Mouse (Mus musculus) frontal cortex, postnatal 36 days (tissue): ENCODE data around the gene Rora.

ENCODE experiments used
- DNase-seq, 2 experiments: peaks; one replicate each; pipeline ENCODE4 v3.0.0; 2022; ENCODE audit warnings: low spot score in 2 of 2

Gene Rora

DNA sequence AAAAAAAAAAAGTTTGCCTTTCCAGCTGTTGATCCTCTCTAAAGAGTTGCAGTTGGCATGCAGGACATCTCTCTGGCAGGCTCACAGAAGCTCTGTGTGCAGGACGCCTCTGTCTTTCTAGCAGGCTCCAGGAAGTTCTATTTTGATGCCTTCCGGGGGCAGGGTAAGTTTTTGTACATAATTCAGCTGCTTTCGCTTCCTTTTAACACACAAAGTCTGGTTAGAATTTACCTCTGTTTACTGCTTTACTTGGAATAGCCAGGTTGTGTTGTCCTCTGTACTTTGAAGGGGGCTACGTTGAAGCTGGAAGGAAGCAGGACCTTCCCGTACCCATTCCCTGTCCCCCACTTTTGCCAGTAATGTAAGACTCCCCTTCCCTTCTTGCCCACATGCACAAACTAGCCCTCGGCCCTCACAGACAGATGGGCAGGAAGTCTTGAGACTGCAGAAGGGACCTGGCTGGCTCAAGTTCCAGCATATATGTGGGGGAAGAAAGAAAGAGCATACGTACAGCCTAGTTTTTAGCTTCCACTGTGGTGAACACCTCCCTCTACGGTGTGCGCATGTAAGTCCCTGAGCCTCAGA lies 231.0 kb downstream of the Rora start:
- peak; percentile 56 to 57 for DNase-seq

DNA sequence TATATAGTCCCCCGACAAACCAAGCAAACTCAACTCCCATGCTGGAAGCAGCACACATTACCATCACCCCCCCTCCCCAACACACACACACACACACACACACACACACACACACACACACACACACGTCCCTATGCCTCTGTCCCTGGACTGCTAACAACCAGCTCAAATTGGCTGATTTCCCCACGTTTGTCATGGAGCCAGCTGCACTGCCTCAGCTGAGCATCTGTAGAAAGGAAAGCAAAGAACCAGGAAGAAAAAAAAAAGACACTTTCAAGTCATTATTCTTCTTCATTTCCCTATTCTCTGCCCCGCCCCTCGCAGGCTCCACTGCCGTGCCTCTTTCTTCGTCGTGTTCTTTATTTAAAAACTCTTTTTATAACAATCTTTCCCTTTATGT lies 235.1 kb downstream of the Rora start:
- DNase-seq = no peak

DNA sequence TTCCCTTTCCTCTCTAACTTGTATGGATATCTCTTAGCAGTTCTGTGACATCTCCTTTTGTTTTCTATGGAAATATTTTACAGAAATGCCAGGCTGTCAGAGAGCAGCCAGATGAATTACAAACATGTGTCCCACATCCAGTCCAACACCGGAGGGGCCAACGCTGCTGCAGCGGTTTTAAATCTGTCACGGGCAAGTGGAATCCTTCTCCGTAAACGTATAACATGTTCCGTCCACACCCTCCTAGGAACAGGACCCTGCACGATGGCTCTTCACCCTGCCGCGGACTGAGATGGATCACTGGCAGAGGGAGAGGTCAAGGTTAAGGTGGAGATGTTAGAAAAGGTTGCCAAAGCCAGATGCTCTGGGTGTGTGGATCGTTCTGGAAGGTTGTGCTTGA lies 237.8 kb downstream of the Rora start:
- DNase-seq = no peak

DNA sequence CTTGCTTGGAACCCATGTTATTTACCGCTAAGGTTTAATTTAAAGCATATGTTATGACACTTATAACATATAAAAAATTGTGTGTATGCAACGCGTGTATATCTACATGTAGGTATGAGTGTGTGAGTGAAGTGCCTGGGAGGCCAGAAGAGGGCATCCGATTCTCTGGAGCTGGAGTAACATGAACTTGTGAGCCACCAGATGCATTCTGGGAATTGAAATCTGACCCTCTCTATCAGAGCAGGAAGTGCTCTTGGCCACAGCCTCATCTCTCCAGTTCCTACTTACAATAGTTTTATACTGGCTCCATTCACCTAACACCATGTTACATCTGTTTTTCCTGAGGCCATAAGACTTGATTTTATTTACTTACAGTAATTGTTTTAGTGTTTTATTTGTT lies 238.8 kb downstream of the Rora start:
- no peak for DNase-seq

DNA sequence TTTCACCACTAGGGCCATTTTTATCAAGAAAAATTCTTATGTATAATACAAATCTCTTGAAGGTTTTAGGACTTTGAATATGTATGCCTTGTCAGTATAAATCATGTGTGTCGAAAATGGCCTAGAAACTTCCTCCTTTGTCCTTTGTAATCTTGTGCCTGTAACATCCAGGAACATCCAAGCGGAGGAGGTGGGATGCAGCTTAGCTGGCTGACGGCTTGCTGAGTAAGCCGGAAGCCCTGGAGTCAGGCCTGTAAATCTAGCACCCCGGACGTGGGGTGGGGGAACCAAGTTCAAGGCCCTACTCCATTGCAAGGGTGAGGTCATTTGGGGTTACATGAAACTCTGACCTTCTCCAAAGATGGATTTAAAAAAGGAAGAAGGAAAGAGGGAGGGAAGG lies 239.3 kb downstream of the Rora start:
- no peak for DNase-seq

DNA sequence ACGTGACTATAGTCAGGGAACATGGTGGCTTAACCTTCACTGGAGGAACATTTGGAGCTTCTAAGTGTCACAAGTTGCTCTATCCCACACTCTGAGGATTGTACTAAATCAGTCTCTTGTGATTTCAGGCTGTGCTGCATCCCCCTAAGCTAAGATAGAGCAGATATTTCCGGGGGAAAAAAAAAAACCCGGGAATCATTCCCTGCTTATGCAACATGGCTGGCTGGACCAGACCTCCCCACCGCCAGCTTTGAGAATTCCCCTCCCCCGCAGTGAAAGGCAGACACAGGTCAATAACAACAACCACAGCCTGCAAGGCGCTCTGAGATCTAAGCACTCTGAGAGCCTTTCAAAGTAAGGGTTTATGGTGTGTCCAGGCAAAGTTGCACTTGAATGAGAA lies 244.7 kb downstream of the Rora start:
- DNase-seq = no peak

DNA sequence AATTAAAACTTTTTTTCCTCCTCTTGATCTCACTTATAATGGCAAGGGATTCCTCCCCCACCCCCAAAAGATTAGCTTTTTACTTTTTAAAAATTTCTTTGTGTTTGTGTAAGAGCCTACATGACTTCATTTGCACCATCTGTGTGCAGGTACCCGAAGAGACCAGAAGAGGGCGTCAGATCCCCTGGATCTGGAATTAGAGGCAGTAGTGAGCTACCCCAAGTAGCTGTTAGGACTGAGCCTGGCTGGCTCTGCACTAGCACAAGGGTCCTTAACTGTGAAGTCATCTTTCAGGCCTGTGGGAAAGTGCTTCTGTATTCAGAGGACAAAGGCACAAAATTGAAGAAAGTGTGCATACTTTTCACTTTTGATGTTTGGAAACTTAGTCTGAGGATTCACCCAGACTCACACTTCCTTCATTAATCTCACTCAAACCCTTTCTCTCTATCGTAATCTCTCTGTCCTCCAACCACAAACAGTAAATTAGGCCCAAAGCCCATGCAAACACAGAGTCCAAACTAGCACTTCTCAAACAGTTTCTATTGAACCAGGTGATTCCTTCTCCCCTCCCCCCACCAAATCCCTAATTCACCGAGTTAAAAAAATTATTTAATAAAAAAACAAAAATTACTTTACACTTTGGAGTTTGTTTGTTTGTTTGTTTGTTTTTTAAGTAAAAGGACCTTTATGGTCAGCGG lies 246.1 kb downstream of the Rora start:
- DNase-seq = no peak

DNA sequence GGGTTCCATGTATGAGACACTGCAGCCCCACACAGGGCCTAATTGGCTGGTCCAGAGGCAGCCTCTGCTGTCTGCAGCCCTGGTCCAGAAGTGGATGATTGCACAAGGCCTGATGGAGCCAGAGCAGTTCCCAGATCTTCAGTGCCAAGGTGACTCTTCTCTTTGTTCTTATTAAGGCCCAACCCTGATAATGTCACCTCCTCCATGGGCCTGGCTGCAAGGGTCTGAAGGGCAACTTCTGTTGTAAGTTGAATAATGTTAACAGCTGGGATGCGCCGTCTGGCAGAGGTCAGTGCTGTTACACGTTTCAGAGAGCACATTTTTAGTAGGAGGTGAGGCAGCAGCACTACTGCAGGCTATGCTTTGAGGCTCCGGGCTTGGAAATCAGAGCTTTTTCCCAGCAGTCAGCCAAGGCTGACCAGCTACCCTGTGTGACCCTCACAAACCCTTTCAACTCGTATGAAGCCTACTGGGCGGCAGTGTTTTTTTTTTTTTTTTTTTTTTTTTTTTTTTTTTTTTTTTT lies 252.8 kb downstream of the Rora start:
- no peak for DNase-seq

DNA sequence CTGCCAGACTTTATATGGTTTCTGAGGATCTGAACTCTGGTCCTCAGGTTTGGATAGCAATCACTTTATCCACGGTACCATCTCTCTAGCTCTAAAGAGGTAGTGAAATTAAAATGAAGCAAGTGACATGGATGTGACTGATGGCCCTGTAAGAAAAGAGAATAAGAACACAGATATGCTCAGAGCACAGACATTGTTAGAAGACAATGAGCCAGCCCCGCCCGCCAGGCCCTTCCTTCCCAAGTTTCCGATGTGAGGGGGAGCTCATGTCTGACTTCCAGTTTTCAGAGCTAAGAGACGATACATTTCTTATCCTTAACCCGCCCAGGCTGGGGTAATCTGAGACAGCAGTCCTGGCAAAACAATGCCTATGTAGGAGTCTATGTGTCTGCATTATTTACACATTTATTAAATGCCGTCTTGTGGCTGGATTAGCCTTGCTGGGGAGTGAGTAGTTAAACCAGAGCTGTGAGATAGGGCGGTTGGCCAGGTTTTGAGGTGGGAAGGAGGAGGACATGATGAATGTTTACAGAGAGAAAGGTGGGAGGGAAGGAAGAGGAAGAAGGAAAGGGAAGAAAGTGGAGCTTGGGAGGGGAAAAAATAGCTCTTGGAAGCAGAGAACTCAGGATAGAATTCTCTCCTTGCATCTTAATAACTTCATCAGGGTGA lies 259.0 kb downstream of the Rora start:
- peak in 1 of 2 experiments; percentile 40 for DNase-seq

DNA sequence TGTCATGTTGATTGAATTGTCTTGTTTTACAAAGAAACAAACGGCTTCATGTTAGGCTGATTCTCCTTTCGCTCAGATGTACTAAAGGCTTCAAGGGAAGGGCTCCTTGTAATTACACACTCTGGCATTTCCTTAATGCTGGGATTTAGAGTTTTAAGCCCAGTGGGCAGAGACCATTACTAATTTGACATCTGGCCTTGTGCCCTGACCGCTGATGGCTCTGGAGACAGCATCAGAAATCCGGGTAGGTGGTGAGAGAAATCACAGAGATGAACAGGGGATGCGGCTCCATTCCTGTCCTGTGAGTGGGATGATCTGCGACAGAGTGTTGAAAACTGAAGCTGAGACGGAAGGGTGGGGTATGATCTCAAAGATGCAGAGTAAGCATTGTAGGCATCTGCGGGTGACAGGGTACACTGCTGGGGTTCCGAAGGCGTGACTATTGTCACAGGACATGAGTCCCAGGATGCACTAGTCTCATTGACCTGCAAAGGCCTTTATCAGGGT lies 259.7 kb downstream of the Rora start:
- DNase-seq = peak in 1 of 2 experiments; percentile 39

DNA sequence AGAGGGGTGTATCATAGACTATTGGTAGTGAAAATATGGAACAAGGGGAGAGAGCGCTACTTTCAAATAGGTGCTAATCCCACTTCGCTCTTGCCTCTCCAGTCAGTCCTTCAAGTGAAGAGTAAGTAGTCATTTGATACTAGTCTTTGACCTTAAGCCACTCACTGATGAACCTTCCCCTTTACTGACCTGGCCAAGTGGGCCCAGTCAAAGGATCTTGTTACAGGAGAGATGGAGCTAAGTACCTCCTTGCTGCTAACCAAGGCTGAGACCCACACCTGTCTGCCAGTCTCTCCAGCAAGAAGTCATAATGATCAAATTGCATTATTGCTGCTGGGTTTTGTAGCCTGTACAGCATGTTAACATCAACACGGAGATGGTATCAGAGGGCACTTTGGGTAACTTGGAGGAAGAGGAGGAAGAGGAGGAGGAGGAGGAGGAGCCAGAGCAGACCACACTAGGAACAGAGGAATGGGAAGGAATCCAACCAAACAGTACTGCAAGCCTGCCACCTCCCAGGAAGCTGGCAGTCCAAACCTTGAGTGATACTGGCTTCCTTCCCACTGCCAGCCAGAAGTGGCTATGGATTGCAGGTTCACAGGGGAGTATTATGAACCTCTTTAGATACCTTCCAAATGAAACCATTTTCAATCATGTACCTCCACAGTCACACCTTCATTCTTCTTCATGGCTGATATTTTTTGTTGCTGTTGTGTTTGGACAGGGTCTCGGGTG lies 261.1 kb downstream of the Rora start:
- DNase-seq = no peak

DNA sequence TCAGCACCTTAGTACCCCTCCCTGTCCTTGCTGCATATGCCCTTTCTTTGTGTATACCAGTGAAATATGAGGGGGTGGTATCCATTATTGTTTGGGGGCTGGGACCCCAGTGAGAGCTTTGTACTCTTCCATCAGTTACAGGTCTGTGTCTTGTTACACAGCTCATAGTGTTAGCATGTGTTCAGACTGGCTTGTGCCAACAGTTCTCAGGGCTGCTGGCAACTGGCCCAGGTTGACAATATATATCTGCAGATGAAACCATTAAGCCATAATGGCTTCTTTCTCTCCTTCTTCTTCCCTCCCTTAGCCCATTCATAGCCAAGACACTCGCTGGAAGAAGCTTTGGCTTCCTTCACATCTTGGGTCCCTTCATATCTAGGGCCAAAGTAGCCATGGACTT lies 263.2 kb downstream of the Rora start:
- no peak for DNase-seq

DNA sequence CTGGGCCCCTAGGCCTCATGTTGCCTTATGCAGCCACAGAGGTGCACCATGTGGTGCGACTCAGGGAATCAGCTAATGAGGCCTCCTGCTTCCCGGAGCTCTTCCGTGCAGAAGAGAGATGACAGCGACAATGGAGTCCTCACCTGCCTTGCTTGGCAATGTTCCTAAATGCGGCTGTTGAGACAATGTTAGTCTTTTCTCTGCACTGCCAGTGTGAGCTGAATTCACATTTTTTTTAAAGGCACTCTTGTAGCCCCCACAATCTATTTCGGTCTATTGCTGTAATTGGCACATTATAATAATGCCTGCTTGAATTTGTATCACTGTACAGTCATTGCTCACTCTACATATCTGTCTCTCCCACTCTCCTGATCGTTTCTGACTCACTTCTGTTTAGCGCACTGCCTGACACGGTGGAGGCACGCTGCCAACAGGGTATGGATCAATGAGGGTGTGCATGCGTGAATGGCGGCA lies 269.6 kb downstream of the Rora start:
- peak in 1 of 2 experiments; percentile 29 for DNase-seq

DNA sequence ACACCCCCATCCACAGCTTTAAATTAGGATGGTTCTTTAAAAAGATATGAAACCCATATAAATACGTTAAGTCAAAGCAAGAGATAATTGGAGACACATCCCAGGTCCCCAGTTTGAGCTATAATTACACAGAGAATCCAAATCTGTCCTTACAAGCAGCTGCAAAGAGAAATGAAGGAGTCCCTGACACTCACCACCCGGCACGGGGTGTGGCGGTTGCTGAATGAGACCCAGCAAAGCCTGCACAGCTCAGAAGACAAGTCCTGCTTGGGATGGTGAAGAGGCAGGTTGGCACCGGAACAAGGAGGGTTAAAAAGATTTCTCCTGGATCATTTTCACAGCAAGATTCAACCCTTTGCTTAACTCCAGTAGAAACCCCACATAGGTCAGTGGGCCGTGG lies 272.8 kb downstream of the Rora start:
- peak in 1 of 2 experiments; percentile 49 for DNase-seq

DNA sequence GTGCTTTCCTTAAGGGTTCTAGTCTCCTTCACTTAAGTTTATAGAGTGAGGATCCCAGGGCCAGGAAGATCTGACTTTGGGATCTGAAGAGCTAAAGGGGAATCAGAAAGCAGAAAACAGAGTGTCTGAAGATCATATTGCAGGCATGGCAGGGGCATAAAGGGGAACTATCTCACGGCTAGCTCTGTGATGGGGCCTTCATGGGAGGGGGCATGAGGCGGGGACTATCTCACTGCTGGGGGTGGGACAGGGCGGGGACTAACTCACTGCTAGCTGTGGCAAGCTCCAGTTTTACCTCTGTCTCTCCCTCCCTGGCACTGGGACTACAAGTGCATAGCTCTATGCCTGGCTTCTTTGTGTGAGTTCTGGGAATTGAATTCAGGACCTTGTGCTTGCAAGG lies 279.6 kb downstream of the Rora start:
- no peak for DNase-seq

DNA sequence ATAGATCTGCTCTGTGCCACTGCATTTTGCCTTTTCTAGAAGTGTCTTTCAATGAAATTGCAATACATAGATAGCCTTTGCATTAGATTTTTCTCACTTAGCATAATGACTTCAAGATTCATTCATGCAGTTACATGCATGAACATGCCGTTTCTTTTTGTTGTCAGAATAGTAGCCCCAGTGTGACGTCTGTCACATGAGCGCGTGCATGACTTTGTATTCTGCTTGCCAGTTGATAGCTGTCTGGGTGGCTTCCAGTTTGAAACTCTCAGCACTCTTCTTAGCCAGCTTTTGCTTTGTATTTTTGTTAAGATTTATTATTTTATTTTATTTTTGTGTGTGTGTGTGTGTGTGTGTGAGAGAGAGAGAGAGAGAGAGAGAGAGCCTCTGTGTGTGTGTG lies 280.7 kb downstream of the Rora start:
- DNase-seq = no peak

DNA sequence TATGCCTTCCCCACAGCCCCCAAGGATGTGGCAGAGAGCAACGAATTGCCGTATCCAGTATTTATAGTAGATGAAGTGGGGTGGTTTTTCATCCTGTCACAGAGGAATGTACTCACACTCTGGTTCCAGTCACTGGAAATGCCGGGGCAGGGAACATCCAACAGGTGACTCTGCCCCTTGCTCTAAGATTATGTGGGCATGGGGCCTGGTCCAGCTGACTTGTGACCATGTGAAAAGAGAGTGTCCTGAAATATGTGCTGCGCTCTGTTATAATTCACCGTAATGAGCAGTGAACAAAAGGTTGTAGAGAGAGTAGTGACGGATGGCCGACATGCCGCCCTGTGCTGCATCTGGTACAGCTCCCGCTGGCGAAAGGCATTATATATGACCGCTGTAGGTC lies 282.0 kb downstream of the Rora start:
- no peak for DNase-seq

DNA sequence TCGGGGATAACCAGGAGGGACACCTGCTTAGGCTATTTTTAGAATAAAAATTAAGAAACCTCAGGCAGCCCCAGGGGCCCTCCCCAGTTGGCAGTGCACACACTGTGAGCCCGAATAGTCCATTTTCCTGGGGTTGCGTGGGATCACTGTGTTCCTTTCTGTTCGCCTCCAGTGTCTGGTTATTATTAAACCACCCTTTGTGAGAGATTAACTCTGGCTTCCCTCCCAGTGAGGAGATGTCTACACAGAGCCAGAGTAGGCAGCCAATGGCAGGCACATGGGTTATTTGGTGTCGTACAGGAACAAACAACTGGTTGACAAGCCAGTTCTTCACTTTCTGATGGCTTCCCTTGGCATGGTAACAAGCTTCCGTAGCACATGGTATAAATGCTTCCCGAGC lies 287.5 kb downstream of the Rora start:
- DNase-seq = peak; percentile 40 to 53

DNA sequence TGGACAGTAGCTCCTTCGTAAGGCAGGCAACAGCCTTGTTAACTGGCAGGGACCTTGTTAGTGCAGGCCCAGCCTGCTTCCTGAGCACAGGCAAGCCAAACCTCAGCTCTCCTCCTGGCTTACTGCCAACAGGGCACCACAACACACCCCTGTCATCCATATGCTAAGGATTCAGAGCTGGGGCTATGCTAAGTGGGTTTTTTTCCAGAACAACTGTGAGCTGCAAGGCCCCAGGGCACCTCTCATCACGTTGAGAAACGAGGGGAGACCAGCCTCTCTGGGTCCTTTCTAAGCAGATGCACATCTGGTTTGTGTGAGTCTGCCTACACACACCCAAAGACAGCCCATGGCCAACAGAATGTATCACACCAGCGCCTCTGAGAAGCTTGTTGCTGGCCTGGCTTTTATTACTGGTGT lies 289.0 kb downstream of the Rora start:
- no peak for DNase-seq

DNA sequence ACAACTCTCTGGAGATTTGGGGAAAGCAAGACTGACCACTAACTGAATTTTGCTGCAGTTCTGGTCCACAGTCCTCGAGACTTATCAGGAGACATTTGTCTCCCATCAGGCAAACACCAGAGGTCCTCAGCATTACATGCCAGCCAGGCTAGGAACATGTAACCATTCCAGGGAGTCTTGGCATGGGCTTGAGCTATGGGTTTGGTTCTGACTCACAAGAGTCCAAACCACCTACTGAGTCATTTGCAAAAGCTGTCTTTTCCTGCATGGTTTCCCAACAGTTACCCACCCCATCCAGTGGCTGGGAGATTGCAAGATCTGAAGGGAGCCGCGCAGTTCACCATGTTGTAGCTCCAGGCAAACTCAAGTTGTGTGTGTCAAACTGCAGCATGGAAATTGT lies 290.4 kb downstream of the Rora start:
- DNase-seq = no peak

DNA sequence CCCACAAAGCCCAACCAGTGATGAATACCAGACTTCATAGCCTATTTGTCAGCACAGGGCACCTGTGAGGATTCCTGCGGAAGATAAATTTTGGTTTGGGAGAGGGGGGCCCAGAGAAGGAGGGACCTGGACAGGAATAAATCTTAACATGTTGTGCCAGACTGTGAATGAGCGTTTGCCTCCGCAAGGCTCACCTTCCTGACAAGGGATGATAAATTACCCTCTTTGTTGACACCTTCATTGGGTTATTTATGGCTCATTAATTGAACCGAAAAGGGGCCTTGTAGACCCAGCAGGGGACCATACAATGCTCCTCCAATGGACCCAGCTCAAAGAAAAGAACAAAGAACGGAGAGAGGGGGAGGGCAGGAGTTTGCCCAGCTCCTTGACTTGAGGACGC lies 294.1 kb downstream of the Rora start:
- DNase-seq = no peak

DNA sequence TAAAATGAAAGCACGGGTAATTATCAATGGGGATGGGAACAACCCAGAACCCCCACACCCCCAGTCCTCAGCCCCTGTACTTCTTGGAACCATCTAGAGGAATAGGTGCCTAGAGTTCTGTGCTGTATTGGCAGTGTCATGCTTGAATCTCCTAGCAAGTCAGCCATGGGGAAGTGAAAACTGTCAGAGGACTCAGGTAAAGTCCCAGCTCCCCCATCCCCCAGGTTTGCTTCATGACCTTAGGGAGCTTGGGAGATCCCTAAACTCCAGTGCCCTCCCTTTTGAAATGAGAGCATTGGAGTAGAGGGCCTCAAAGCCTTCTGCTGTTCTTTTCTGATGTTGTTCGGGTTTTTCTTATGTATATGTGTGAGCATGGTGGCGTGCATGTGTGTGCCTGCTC lies 294.6 kb downstream of the Rora start:
- DNase-seq = no peak
